Mouse (Mus musculus) C2C12 (cell line): ENCODE results near the gene Nck2.

Experiments used
- CTCF ChIP-seq: IDR thresholded peaks from one replicate; pipeline ENCODE4 v1.5.1; 2011; ENCODE audit not compliant: control insufficient read depth, insufficient read depth, insufficient read length
- MAX ChIP-seq: IDR thresholded peaks from one replicate; pipeline ENCODE4 v1.6.1; 2011; ENCODE audit warnings: mild to moderate bottlenecking, control low read depth
- MYOD1 ChIP-seq: IDR thresholded peaks from one replicate; pipeline ENCODE4 v1.6.1; 2011; ENCODE audit warnings: low read depth; ENCODE audit not compliant: control insufficient read depth, insufficient read length
- MYOG ChIP-seq: IDR thresholded peaks from one replicate; pipeline ENCODE4 v1.6.1; 2011; ENCODE audit not compliant: control insufficient read depth, insufficient read length; ENCODE audit errors: extremely low read depth
- USF1 ChIP-seq: IDR thresholded peaks from one replicate; pipeline ENCODE4 v1.6.1; 2011; ENCODE audit warnings: low read depth, mild to moderate bottlenecking, control low read depth, moderate library complexity

- TF ChIP-seq CTCF, result no peak
- no peak for TF ChIP-seq USF1
- TF ChIP-seq MYOD1, result peak; percentile 77
- TF ChIP-seq MAX, result no peak
- TF ChIP-seq MYOG, result no peak
These were observed 14.2 kb upstream of the Nck2 start for GRCm38 (mm10) chr1:43429924-43430876.
